Mouse (Mus musculus) spleen, postnatal 10 days (tissue): ENCODE data around the gene Olfr1255.

Source experiments
- DNase-seq, 2 experiments: peaks; one replicate each; pipeline ENCODE4 v3.0.0; 2021 to 2022; ENCODE audit warnings: low spot score in 2 of 2

Gene Olfr1255

GRCm38 (mm10) chr2:89811751-89812150 lies at the start of gene Olfr1255:
Olfr1255 (plus strand) TSS chr2:89812051.
- DNase-seq = no peak

DNA sequence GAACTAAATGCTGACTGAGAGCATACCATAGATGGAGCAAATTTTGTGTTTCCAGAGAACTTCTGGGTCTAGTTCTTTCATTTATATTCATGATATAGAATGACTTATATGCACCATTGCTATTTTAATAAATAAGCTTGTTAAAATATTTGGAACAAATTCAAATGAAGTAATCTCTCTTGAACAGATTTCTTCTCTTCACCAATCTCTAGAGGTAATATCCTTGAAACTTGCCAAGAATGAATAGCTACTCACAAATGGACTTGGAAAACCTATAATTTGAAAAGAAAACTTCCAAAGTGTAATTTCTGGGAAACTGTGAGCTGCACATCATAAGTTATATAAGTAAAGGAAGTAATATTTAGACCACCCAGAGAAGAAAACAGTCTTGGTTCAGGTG lies 18.3 kb upstream of the Olfr1255 start, which contains the start of gene Olfr1254:
Gene Olfr1254, minus strand, starts transcription at position 101 of the 400 bp plus-strand sequence.
- no peak for DNase-seq

DNA sequence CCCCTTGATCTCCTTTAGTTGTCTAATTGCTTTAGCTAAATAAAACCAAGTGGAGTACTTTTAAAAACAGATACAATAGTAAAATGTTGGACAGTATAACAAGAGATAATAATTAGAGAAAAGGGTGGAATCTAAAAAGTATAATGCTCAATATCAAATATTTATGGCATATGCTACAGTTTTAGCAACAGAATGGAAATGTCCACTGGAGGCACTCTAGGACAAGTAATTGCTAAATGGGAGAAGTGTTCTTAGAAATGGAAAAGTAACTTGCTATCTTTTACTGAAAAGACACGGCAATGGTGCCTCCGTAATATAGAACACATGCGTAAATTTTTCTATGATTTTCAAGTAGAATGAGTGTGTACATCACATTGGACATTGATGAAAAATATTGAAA lies 12.3 kb upstream of the Olfr1255 start:
- no peak for DNase-seq

GRCm38 (mm10) chr2:89810751-89811150 lies 1.1 kb upstream of the Olfr1255 start:
- no peak for DNase-seq

DNA sequence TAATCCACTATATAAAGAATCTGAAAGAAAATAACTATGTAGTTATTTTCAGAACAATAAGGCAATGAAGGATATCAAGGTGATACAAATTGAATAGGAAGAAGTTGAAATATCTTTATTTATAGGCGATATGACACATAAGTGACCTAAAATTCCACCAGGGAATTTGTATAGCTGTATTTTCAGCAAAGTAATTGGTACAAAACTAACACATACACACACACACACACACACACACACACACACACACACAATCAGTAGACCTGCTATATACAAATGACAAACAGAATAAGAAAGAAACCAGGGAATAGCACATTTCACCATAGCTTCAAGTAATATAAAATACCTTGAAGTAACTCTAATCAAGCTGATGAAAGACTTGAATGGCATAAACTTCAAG lies 8.4 kb downstream of the Olfr1255 start:
- no peak for DNase-seq

DNA sequence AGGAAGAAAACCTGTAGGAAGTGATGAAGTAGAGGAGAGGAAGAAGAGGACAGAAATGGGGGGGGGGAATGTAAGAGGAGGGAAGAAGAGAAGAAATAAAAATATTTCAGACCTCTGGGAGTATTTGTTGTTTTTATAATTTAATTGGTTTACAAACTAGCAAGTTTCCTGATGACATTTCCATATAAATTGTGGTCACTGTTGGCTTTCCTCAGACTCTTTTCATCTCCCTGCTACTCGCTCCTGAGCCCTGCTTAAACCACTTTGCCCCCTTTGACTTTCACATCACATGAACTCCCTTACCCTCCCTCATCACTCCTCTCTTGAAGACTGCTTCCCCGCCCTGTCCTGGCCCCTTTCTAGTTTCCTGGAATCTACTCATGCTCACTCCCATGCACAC lies 29.6 kb downstream of the Olfr1255 start, which contains the start of gene Olfr1256:
Gene Olfr1256, minus strand, starts transcription at position 101 of the 400 bp plus-strand sequence.
- no peak for DNase-seq

DNA sequence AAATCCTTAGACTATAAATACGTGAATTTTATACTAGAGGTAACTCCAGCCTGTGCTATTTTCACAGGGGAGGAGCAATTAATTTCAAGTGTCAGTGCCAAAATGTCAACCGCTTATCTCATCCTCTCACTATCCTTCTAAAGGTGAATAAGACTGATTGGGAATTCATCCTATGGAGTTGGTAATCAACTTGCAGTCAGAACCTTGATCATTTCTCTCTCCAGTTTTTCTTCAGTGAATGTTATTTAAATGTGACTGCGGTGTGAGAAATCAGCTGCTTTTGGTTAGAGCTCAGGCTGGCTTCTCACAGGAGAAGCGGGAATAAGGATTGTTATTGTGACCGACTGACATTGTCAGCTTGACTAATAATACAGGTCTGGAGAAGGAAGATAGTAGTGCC lies 36.3 kb downstream of the Olfr1255 start, which contains the start of gene Olfr48:
Gene Olfr48, minus strand, starts transcription at position 101 of the 400 bp plus-strand sequence.
- no peak for DNase-seq

DNA sequence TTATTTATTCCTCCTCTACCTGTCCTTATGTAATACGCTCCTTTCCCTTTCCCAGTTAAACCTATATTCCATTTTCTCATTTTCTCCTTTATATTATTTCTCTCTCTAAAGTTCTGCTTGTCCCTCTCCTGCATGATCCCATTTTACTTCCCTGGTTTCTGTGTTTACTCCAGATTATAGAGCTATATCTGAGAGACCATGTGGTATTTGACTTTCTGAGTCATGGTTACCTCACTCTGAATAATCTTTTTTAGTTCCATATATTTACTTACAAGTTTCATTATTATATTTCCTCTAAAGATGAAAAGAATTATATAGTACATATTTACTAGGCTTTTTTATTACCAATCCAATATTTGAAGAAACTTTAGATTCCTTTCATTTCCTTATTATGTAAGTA lies 37.4 kb downstream of the Olfr1255 start:
- no peak for DNase-seq
